Mouse (Mus musculus): Measurements from ENCODE around the gene Ltb.

DNA sequence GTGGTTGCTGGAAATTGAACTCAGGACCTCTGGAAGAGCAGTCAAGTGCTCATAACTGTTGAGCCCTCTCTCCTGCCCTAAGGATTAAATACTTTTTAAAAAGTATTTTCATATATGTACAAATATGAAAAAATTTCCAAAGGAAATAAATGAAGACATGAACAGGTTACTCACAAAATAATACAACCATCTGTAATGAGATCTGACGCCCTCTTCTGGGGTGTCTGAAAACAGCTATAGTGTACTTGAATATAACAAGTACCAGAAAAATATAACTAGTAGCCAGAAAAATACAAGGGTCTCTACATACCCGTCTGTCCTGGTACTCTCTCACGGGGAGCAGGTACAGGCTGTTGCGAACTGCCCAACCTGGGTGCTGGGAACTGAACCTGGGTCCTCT is 30.4 kb downstream of the Ltb start:
- TF ChIP-seq CTCF (IDR thresholded peaks at IDR 0.05; ENCODE audit: low read depth, low read length) (no peak), GATA1 (IDR thresholded peaks at IDR 0.05; ENCODE audit: borderline replicate concordance, low read length) (no peak), GATA2 (IDR thresholded peaks at IDR 0.05; ENCODE audit: borderline replicate concordance, low read depth, low read length) (no peak)
